In the genomic region with DNA sequence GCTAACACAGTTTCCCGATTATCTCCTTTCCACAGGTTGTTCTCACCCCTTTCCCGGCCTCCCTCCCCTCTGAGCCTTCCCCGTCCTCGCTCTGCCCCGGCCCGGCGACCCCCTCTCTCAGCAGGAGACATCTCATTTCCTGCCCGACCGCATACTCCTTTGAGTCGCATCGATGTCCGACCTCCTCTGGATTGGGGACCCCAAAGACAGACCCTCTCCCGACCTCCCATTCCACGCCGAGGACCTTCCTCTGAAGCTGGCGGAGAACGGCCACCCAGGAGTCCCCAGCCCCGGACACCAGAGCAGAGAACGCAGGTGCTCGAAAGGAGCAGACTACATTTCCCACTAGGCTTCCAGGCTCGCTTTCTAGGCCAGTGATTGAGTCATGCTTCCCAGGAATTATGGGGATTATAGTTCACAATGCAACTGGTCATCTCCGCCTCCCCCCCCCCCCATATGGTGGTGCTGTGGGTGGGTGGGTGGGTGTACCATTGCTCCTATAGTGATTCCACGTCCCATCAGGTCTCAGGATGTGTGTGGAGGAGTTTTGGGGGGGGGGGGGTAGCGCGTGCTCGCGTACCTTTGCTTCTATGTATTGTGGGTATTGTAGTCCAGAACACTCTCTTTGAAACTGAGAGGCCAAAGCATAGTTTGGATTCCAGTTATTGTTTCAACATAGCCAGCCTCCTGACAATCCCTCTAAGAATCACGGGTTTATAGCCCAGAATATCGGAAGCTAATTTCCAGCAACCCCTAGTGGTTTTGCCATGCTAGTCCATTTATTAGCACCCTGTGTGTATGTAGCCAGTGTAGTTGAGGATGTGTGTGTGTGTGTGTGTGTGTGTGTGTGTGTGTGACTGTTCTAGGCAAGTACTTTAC, we compare ENCODE assay signal across 7 mouse cellular contexts. TPM values are rescaled to one million over a fixed set of nuclear protein-coding genes. Genes with fewer than 3 reads are reported as not detected.
A peak's percentile ranks its signal among the peaks of the same experiment; 100 is the strongest.
DNase-seq lines count a peak whose midpoint lies in the region; ATAC-seq and TF ChIP-seq lines count a peak whose summit lies in the region.

No protein-coding gene starts in this region.

- H3K4me3 ChIP-seq in heart, embryonic 12.5 days = peak overlapping the region; percentile 62
- peak overlapping the region; percentile 51 for H3K4me3 ChIP-seq in kidney, postnatal 0 days (replicated peaks; ENCODE audit: low read depth, low read length)
- peak overlapping the region; percentile 51 for H3K4me3 ChIP-seq in liver, embryonic 11.5 days (ENCODE audit: low read depth, low read length)
- peak overlapping the region; percentile 60 for H3K4me3 ChIP-seq in midbrain, postnatal 0 days (ENCODE audit: low read depth, low read length)

- H3K9ac ChIP-seq in heart, embryonic 12.5 days = peak overlapping the region; percentile 72
- peak overlapping the region; percentile 52 for H3K9ac ChIP-seq in kidney, postnatal 0 days (ENCODE audit: low read depth, low read length)
- peak overlapping the region; percentile 58 for H3K9ac ChIP-seq in liver, embryonic 11.5 days (ENCODE audit: low read depth, low read length)
- H3K9ac ChIP-seq in midbrain, postnatal 0 days (replicated peaks; ENCODE audit: low read length, poor library complexity, severe bottlenecking) = peak overlapping the region; percentile 73

- no peak overlapping the region for H3K27ac ChIP-seq in heart, embryonic 12.5 days (ENCODE audit: poor library complexity, severe bottlenecking)
- H3K27ac ChIP-seq in kidney, postnatal 0 days = no peak overlapping the region
- H3K27ac ChIP-seq in liver, embryonic 11.5 days (ENCODE audit: low read depth, low read length) = no peak overlapping the region
- peak overlapping the region; percentile 80 for H3K27ac ChIP-seq in midbrain, postnatal 0 days (ENCODE audit: low read depth, low read length)

- peaks cover 9% of the 10 kb centered on the region for H3K4me1 ChIP-seq in heart, embryonic 12.5 days (replicated peaks)
- peaks cover 5% of the 10 kb centered on the region for H3K4me1 ChIP-seq in kidney, postnatal 0 days (replicated peaks; ENCODE audit: insufficient read depth, low read length)
- H3K4me1 ChIP-seq in liver, embryonic 11.5 days (replicated peaks; ENCODE audit: control insufficient read depth, insufficient read depth, low read length) = no peaks in the 10 kb centered on the region
- peaks cover 4% of the 10 kb centered on the region; the same call in 1 of the 2 replicates for H3K4me1 ChIP-seq in midbrain, postnatal 0 days (ENCODE audit: insufficient read depth, low read length)

- peak overlapping the region; percentile 95 for H3K4me2 ChIP-seq in heart, embryonic 12.5 days
- H3K4me2 ChIP-seq in kidney, postnatal 0 days (ENCODE audit: low read length) = peak overlapping the region; percentile 82
- H3K4me2 ChIP-seq in liver, embryonic 11.5 days = peak overlapping the region; percentile 73
- peak overlapping the region; percentile 77 for H3K4me2 ChIP-seq in midbrain, postnatal 0 days (ENCODE audit: low read depth, low read length, poor library complexity, severe bottlenecking)

- no peaks in the 10 kb centered on the region for H3K27me3 ChIP-seq in heart, embryonic 12.5 days (replicated peaks)
- H3K27me3 ChIP-seq in kidney, postnatal 0 days (ENCODE audit: insufficient read depth, low read length) = no peaks in the 10 kb centered on the region
- H3K27me3 ChIP-seq in liver, embryonic 11.5 days (replicated peaks; ENCODE audit: control insufficient read depth, insufficient read depth, low read length) = no peaks in the 10 kb centered on the region
- H3K27me3 ChIP-seq in midbrain, postnatal 0 days (ENCODE audit: insufficient read depth, low read length) = no peaks in the 10 kb centered on the region

- peak; percentile 66 for ATAC-seq in heart, embryonic 12.5 days (ENCODE audit: insufficient number of reproducible peaks, low FRiP score)
- peak; percentile 77 for ATAC-seq in kidney, postnatal 0 days (replicated peaks; ENCODE audit: low FRiP score, low read depth)
- ATAC-seq in liver, embryonic 11.5 days (replicated peaks; ENCODE audit: low FRiP score) = peak; percentile 32; the same call in 1 of the 2 replicates
- peak; percentile 87 for ATAC-seq in midbrain, postnatal 0 days (ENCODE audit: low FRiP score)

- WGBS in heart, embryonic 12.5 days = 3% methylated on average over 28 of the region's 29 CpGs
- 5% methylated on average over 28 of the region's 29 CpGs for WGBS in kidney, postnatal 0 days
- 9% methylated on average over 29 of the region's 29 CpGs for WGBS in liver, embryonic 11.5 days
- under 1% methylated on average over 28 of the region's 29 CpGs for WGBS in midbrain, postnatal 0 days

- H3K9me3 ChIP-seq in heart, embryonic 12.5 days (replicated peaks) = no peaks in the 10 kb centered on the region
- no peaks in the 10 kb centered on the region for H3K9me3 ChIP-seq in kidney, postnatal 0 days (replicated peaks; ENCODE audit: low read length)
- H3K9me3 ChIP-seq in liver, embryonic 11.5 days (ENCODE audit: control insufficient read depth, low read length) = no peaks in the 10 kb centered on the region
- H3K9me3 ChIP-seq in midbrain, postnatal 0 days (ENCODE audit: low read length) = no peaks in the 10 kb centered on the region

- no peak for TF ChIP-seq CTCF in brain, embryonic 14.5 days (IDR thresholded peaks at IDR 0.05; ENCODE audit: borderline replicate concordance, extremely low read depth, insufficient read depth, insufficient read length)
- TF ChIP-seq CTCF in kidney, postnatal 0 days (IDR thresholded peaks at IDR 0.05; ENCODE audit: low read depth) = peak; percentile 64
- peak; percentile 63 for TF ChIP-seq CTCF in midbrain, postnatal 0 days (IDR thresholded peaks at IDR 0.05)

- TF ChIP-seq POLR2A in brain, embryonic 14.5 days (IDR thresholded peaks at IDR 0.05; ENCODE audit: borderline replicate concordance, extremely low read depth, insufficient read depth, insufficient read length, poor library complexity, severe bottlenecking) = no peak

- H3K36me3 ChIP-seq in heart, embryonic 12.5 days = no peaks in the 10 kb centered on the region
- H3K36me3 ChIP-seq in kidney, postnatal 0 days (ENCODE audit: insufficient read depth, low read length) = no peaks in the 10 kb centered on the region
- no peaks in the 10 kb centered on the region for H3K36me3 ChIP-seq in liver, embryonic 11.5 days (ENCODE audit: control insufficient read depth, insufficient read depth, low read length)
- H3K36me3 ChIP-seq in midbrain, postnatal 0 days (ENCODE audit: insufficient read depth, low read length) = no peaks in the 10 kb centered on the region

- peak; percentile 90 for DNase-seq in brain, embryonic 14.5 days (ENCODE audit: low read depth)
- DNase-seq in embryo, embryonic 11 days = peak; percentile 83
- DNase-seq in kidney, postnatal 0 days (ENCODE audit: low spot score) = peak; percentile 87
- peak; percentile 62 for DNase-seq in liver, embryonic 11.5 days (ENCODE audit: low spot score)
- DNase-seq in midbrain, postnatal 0 days (ENCODE audit: low spot score) = peak; percentile 88
- DNase-seq in spleen, postnatal 36 days (ENCODE audit: low spot score in 2 of 2) = no peak

RNA-seq across cellular contexts. Expression of gene Plekha4, which starts 12.3 kb away (rescaled TPM):
- polyA plus RNA-seq in brain, embryonic 14.5 days (2012; rRNA removed) = 1.7 and 3.6 TPM in 2 replicates
- polyA plus RNA-seq in heart, embryonic 12.5 days (2016; fragmentation: Nextera tagmentation; extraction: Ambion mirVana) = 0.57 and 0.68 TPM in 2 replicates
- polyA plus RNA-seq in kidney, postnatal 0 days (2015; fragmentation: Nextera tagmentation; extraction: Ambion mirVana) = 5.1 and 5.8 TPM in 2 replicates
- polyA plus RNA-seq in liver, embryonic 11.5 days (2014; fragmentation: Nextera tagmentation; extraction: Ambion mirVana) = 0.64 and 0.89 TPM in 2 replicates
- 2.0 and 2.1 TPM in 2 replicates for total RNA-seq in midbrain, postnatal 0 days (2014; rRNA removed)
- polyA plus RNA-seq in midbrain, postnatal 0 days (2015; fragmentation: Nextera tagmentation; extraction: Ambion mirVana) = 1.2 and 1.6 TPM in 2 replicates

RNA-seq across cellular contexts. Expression of gene Ppp1r15a, which starts 12.3 kb away (rescaled TPM):
- polyA plus RNA-seq in brain, embryonic 14.5 days (2012; rRNA removed) = 13.5 and 14.5 TPM in 2 replicates
- polyA plus RNA-seq in heart, embryonic 12.5 days (2016; fragmentation: Nextera tagmentation; extraction: Ambion mirVana) = 33.7 and 35.2 TPM in 2 replicates
- polyA plus RNA-seq in kidney, postnatal 0 days (2015; fragmentation: Nextera tagmentation; extraction: Ambion mirVana) = 21.4 and 21.9 TPM in 2 replicates
- polyA plus RNA-seq in liver, embryonic 11.5 days (2014; fragmentation: Nextera tagmentation; extraction: Ambion mirVana) = 61.6 and 62.0 TPM in 2 replicates
- total RNA-seq in midbrain, postnatal 0 days (2014; rRNA removed) = 17.2 and 17.4 TPM in 2 replicates
- 18.7 and 18.8 TPM in 2 replicates for polyA plus RNA-seq in midbrain, postnatal 0 days (2015; fragmentation: Nextera tagmentation; extraction: Ambion mirVana)

RNA-seq across cellular contexts. Expression of gene Hsd17b14, which starts 16.3 kb away (rescaled TPM):
- polyA plus RNA-seq in brain, embryonic 14.5 days (2012; rRNA removed) = 0.25 and 0.44 TPM in 2 replicates
- polyA plus RNA-seq in heart, embryonic 12.5 days (2016; fragmentation: Nextera tagmentation; extraction: Ambion mirVana) = 0.64 and 0.70 TPM in 2 replicates
- 20.5 and 21.0 TPM in 2 replicates for polyA plus RNA-seq in kidney, postnatal 0 days (2015; fragmentation: Nextera tagmentation; extraction: Ambion mirVana)
- 2.8 and 5.4 TPM in 2 replicates for polyA plus RNA-seq in liver, embryonic 11.5 days (2014; fragmentation: Nextera tagmentation; extraction: Ambion mirVana)
- not detected in 2 replicates for total RNA-seq in midbrain, postnatal 0 days (2014; rRNA removed)
- polyA plus RNA-seq in midbrain, postnatal 0 days (2015; fragmentation: Nextera tagmentation; extraction: Ambion mirVana) = 0.15 and 0.20 TPM in 2 replicates

RNA-seq across cellular contexts. Expression of gene Nucb1, which starts 28.2 kb away (rescaled TPM):
- 92.0 and 111 TPM in 2 replicates for polyA plus RNA-seq in brain, embryonic 14.5 days (2012; rRNA removed)
- polyA plus RNA-seq in heart, embryonic 12.5 days (2016; fragmentation: Nextera tagmentation; extraction: Ambion mirVana) = 176 and 185 TPM in 2 replicates
- 246 and 265 TPM in 2 replicates for polyA plus RNA-seq in kidney, postnatal 0 days (2015; fragmentation: Nextera tagmentation; extraction: Ambion mirVana)
- polyA plus RNA-seq in liver, embryonic 11.5 days (2014; fragmentation: Nextera tagmentation; extraction: Ambion mirVana) = 149 and 153 TPM in 2 replicates
- 92.2 and 137 TPM in 2 replicates for total RNA-seq in midbrain, postnatal 0 days (2014; rRNA removed)
- polyA plus RNA-seq in midbrain, postnatal 0 days (2015; fragmentation: Nextera tagmentation; extraction: Ambion mirVana) = 137 and 144 TPM in 2 replicates

RNA-seq across cellular contexts. Expression of gene Bcat2, which starts 31.6 kb away (rescaled TPM):
- polyA plus RNA-seq in brain, embryonic 14.5 days (2012; rRNA removed) = 29.5 and 40.2 TPM in 2 replicates
- polyA plus RNA-seq in heart, embryonic 12.5 days (2016; fragmentation: Nextera tagmentation; extraction: Ambion mirVana) = 64.7 and 66.6 TPM in 2 replicates
- 92.7 and 93.0 TPM in 2 replicates for polyA plus RNA-seq in kidney, postnatal 0 days (2015; fragmentation: Nextera tagmentation; extraction: Ambion mirVana)
- polyA plus RNA-seq in liver, embryonic 11.5 days (2014; fragmentation: Nextera tagmentation; extraction: Ambion mirVana) = 84.7 and 90.1 TPM in 2 replicates
- total RNA-seq in midbrain, postnatal 0 days (2014; rRNA removed) = 12.4 and 14.9 TPM in 2 replicates
- 18.3 and 19.3 TPM in 2 replicates for polyA plus RNA-seq in midbrain, postnatal 0 days (2015; fragmentation: Nextera tagmentation; extraction: Ambion mirVana)

Comparison
In these comparisons a context has a peak if more than half of its experiments do, and no peak if none do; other contexts are left out.
1. DNase-seq: peak in brain, embryonic 14.5 days (single experiment), embryo, embryonic 11 days (single experiment), kidney, postnatal 0 days (single experiment), liver, embryonic 11.5 days (single experiment) and midbrain, postnatal 0 days (single experiment); none in spleen, postnatal 36 days (0 of 2).
2. ATAC-seq: peak in every context shown above with its lines; median percentile 87 in midbrain, postnatal 0 days; 77 in kidney, postnatal 0 days; 66 in heart, embryonic 12.5 days; 32 in liver, embryonic 11.5 days.
3. Peak in every context shown above with its lines, with median percentiles within 50 percentile points of each other: H3K4me2 ChIP-seq, H3K4me3 ChIP-seq and H3K9ac ChIP-seq.